Mouse (Mus musculus) bone marrow macrophage, adult 2 months (primary cell): ENCODE measurements around the gene Fndc1. TPM values are rescaled to one million over a fixed set of nuclear protein-coding genes. Genes with fewer than 3 reads are reported as not detected.

Source experiments
- H3K27ac ChIP-seq: 2 replicates; pipeline ENCODE4 v1.5.1; 2012; ENCODE audit warnings: low read depth, low read length; ENCODE audit not compliant: insufficient read depth
- H3K4me1 ChIP-seq: 2 replicates; pipeline ENCODE4 v1.6.1; 2012; ENCODE audit warnings: low read length; ENCODE audit not compliant: control insufficient read depth, insufficient read depth
- H3K4me3 ChIP-seq: 2 replicates; pipeline ENCODE4 v1.5.1; 2012; ENCODE audit warnings: mild to moderate bottlenecking, low read length, moderate library complexity; ENCODE audit not compliant: insufficient read depth
- CTCF ChIP-seq: IDR thresholded peaks from 2 replicates; pipeline ENCODE4 v1.5.1; 2012; ENCODE audit warnings: low read depth, mild to moderate bottlenecking, low read length, moderate library complexity
- POLR2A ChIP-seq: IDR thresholded peaks from 2 replicates; pipeline ENCODE4 v1.6.1; 2012; ENCODE audit warnings: mild to moderate bottlenecking, low read depth, low read length, borderline replicate concordance
- polyA plus RNA-seq: library from polyadenylated mRNA; stranded (reverse); fragments of >200 nt; gene quantifications from 2 replicates; pipeline ENCODE4 v1.2.4, GENCODE M21; 2012; ENCODE audit not compliant: missing spikeins, insufficient read depth, insufficient read length

Fndc1 gene
- polyA plus RNA-seq = 0.48 TPM in 1 of 2 replicates, not detected in the other

DNA sequence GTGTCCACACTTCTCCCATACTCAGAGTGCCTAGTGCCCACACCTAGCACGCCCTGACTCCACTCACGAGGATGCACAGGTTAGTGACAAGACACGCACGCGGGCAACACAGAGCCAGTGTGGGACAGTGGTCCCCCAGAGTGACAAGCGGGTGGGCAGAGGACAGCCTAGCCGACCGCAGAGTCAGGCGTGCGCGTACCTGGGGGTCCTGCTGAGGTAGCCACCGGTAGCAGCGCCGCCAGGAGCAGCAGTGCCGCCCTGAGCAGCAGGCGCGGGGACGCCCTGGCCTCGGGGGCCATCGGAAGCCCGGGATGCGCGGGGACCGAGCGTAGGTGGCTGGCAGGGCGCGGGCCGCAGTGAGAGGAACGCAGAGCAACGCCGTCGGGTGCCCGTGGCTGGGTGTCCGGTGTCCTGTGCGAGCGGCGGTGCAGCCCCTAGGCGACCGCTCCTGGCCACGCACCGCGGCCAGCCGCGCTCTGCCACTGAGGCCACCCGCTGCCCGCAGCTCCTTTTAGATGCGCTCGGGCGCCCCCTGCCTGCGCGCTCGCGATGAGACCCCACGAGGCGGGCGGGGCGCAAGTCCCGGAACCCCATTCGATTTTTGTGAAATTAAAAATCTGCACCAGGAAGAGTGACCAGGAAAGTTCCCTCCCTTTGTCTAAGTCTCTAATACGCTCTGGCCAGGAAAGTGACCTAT, at the start of gene Fndc1:
TSS of gene Fndc1 (minus strand) at position 484 of the 697 bp plus-strand sequence.
- peak within 1 kb of the TSS; percentile 29 for H3K4me3 ChIP-seq
- TF ChIP-seq POLR2A (no peak), CTCF (peak; percentile 49)
- H3K27ac ChIP-seq = no peak within 1 kb of the TSS
- H3K4me1 ChIP-seq = no peaks in the 10 kb centered on the region

DNA sequence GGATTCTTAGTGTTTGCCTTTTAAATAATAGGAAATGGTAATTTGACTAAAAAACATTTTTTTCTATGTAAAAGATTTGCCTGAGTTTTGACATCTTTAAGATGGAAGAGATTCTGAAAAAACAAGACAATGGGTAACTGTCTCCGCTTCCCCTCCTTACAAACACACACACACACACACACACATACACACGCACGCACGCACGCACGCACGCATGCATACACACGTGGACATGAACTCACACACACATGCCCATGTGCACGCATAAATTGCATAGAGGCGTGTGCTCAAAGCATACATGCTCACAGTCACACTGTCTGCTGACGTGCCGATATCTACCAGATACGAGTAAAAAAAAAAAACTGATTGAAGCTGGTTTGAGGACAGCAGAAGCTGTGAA, 49.4 kb upstream of the Fndc1 start:
- Histone ChIP-seq H3K4me3 (no peak overlapping the region), H3K4me1 (peaks cover 30% of the 10 kb centered on the region), H3K27ac (no peak overlapping the region)
- TF ChIP-seq POLR2A (no peak), CTCF (no peak)

DNA sequence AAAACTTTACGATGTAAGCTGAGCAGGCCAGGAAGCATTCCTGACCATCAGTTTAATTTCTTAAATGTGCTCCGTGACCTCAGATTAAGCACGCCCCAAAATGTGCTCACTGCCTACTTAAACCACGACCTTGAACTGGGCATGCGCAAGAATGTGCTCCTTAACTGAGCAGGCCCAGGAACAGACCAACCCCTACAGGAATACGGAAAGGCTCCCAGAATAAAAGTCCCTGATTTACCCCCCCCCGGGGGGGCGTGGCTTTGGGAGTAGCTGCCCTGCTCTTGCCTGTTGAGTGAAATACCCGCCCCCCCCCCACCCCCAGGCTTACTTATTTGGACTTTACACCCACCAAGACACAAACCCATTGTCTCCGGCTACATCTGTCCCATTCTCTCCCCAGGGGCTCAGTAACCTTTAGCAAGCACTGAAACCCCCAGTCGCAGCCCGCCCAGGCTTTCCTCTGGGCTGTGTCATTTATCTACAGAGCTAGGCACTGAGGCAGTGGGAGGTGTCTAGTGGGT, 48.9 kb upstream of the Fndc1 start:
- H3K4me1 ChIP-seq = peaks cover 27% of the 10 kb centered on the region
- no peak overlapping the region for H3K27ac ChIP-seq
- TF ChIP-seq CTCF (no peak), POLR2A (no peak)
- H3K4me3 ChIP-seq = no peak overlapping the region

GRCm38 (mm10) chr17:7874776-7875531, 47.9 kb upstream of the Fndc1 start:
- TF ChIP-seq POLR2A (no peak), CTCF (no peak)
- no peak overlapping the region for H3K27ac ChIP-seq
- peaks cover 30% of the 10 kb centered on the region for H3K4me1 ChIP-seq
- no peak overlapping the region for H3K4me3 ChIP-seq

GRCm38 (mm10) chr17:7873382-7873781, 46.3 kb upstream of the Fndc1 start:
- no peak overlapping the region for H3K4me3 ChIP-seq
- H3K4me1 ChIP-seq = peaks cover 30% of the 10 kb centered on the region
- no peak overlapping the region for H3K27ac ChIP-seq
- TF ChIP-seq CTCF (no peak), POLR2A (no peak)

- H3K4me3 ChIP-seq = no peak overlapping the region
- no peak overlapping the region for H3K27ac ChIP-seq
- TF ChIP-seq POLR2A (no peak), CTCF (no peak)
- peaks cover 17% of the 10 kb centered on the region for H3K4me1 ChIP-seq
These were observed 44.7 kb upstream of the Fndc1 start for GRCm38 (mm10) chr17:7871800-7872199.

- TF ChIP-seq CTCF (no peak), POLR2A (no peak)
- Histone ChIP-seq H3K27ac (no peak overlapping the region), H3K4me3 (no peak overlapping the region), H3K4me1 (peaks cover 13% of the 10 kb centered on the region)
These were observed 43.9 kb upstream of the Fndc1 start for GRCm38 (mm10) chr17:7870862-7871605.

DNA sequence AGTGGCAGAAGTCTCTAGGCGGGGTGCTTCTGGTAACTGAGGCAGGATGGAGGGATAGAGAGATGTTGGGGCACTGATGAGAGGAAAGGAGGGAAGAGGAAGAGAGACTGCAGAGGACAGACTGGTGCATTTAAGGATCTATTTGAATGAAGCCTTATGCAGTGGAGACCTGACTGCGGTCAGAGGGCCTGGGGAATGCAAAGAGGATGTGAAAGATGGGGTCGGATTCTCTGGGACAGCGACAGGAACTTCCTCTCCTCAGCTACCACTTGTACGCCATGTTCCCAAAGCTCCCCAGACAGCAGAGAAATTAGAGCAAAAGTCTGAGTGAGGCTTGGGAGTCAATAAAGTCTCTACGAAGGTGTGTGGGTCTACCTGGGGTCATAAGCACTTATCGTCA, 42.0 kb upstream of the Fndc1 start:
- Histone ChIP-seq H3K4me1 (peaks cover 10% of the 10 kb centered on the region), H3K27ac (peak overlapping the region; percentile 13; the same call in 1 of the 2 replicates), H3K4me3 (no peak overlapping the region)
- no peak for TF ChIP-seq POLR2A
- TF ChIP-seq CTCF = no peak

DNA sequence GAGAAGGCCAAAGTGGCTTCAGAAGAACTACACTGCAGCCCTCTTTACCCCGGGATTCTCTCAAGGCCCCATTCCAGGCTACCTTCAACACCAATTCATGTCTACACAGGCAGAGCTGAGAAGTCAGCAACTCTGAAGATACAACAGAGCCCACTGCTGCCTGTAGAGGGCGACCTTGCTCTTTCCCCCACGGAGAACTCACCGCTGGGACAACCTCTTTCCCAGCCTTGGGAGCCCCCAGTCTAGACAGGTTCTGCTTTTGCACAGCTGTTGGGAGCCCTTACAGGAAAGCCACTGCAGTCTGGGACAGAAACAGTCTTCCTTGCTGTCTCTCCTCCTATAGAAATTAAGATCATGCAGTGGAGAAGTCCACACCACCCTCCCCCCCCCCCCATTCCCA, 41.5 kb upstream of the Fndc1 start:
- H3K4me3 ChIP-seq = no peak overlapping the region
- peak overlapping the region; percentile 13; the same call in 1 of the 2 replicates for H3K27ac ChIP-seq
- peaks cover 10% of the 10 kb centered on the region for H3K4me1 ChIP-seq
- TF ChIP-seq CTCF (peak; percentile 90), POLR2A (no peak)
